Mouse (Mus musculus) mature B cell (primary cell): ENCODE results near the gene Ica1l.

Experiments used
- in situ Hi-C: fragments of 300-500 bp; cut with MboI; formaldehyde crosslinking; loops from 2 replicates; pipeline ENCODE4 v1.14.3; 2019

The Ica1l gene

DNA sequence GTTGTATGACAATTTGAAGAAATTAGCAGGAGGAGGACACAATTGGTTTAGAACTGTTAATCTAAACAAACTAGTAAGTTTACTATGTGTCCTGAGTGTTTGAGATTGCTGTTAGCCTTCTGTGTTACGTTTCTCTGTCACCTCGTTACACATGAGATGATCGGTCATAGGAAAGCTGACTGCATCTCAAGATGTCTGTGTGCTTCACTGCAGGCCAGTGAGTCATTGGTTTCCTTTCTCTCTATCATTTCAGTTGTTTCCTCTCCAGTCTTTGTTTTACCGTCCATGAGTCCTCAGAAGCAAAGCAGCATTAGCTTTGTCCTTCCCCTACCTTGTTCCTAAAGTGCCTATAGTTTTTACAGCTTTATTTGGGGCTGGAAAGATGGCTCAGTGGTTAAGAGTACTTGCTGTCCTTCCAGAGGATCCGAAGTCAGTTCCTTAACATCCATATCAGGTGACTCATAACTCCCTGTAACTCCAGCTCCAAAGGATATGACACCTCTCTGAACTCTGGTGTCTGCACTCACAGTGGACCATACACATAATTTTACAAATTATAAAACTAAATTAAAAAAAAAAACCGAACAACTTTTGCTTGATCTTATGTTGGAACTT, 76.7 kb downstream of the Ica1l start:
- in situ Hi-C loops: loop anchor here (5.0 kb wide), 1 partner anchor 84 kb away; no protein-coding TSS in a partner anchor

DNA sequence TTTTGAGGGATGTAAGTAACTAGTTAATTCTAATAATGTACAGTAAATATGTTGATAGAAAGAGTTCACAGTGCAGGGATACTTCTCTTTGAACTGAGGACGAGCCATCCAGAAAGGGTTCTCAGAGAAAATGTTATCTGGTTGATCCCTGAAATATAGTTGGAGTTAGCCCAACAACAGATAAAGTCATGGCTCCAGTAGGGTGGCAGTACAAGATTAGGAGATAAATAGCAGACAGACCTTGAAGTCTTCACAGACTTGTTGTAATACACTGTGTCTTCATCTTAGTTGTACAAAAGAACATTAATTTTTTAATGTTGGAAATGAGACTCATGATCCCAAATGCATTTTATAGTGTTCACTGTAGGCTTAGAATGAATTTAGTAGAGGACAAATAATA, 83.0 kb downstream of the Ica1l start:
- in situ Hi-C loops: no loop called here

DNA sequence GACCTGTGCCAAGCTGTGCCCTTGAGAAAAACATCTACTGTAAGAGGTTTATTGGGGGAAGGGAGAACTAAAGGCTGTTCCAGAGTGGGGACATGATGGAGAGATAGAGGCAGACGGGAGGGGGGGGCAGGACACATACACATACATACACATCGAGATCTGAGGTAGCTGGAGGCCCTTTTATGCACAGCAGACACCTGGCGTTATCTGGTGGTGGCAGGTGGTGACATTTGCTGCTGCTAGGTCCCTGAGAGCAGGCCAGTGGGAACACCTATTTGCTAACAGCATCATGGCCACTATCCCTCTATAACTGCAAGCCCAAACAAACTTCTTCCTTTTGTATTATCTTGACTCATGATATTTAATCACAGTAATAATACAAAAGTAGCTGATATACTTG, 85.8 kb downstream of the Ica1l start:
- in situ Hi-C loops: no loop called here

DNA sequence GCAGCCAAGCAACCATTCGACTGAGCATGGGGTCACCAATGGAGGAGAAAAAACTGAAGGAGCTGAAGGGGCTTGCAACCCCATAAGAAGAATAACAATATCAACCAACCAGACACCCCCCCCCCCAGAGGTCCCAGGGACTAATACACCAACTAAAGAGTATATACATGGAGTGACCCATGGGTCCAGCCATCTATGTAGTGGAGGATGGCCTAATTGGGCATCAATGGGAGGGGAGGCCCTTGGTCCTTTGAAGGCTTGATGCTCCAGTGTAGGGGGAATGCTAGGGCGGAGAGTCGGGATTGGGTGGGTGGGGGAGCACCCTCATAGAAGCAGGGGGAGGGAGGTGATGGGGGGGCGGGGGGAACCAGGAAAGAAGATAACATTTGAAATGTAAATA, 95.5 kb downstream of the Ica1l start:
- in situ Hi-C loops: no loop called here

DNA sequence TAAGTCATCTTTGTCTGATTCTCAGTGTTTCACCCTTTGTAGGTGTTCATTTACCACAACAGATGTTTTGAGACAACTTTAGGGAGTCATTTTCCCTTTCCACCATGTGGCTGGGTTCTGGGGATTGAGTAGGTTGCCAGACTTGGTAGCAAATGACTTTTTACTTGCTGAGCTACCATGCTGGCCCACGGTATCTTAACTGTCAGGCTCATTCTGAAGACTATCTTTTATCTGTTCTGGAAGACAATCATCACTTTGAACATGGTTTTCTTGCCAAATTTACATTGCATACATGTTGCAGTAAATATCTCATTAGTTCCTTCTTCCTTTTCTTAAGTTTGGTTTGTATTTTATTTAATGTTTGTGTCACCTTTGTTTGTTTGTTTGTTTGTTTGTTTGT, 97.0 kb downstream of the Ica1l start:
- in situ Hi-C loops: no loop called here

DNA sequence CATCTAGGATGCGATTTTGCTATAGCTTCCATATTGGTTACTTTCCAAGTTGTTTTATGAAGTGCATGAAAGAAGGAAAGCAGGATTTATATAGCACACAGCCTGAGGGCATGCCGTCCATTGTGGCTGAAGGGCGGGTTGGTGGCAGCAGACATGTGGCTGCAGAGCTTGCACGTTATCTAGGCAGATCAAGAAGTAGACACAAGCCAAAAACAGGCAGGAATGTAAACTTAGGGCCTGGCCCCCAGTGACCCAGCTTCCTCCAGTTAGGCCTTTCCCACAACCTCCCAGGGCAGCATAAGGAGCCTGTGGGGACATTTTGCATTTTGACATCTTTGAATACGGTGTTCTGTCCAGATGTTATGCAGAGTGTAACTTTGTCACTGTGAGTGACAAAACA, 99.2 kb downstream of the Ica1l start:
- in situ Hi-C loops: no loop called here

DNA sequence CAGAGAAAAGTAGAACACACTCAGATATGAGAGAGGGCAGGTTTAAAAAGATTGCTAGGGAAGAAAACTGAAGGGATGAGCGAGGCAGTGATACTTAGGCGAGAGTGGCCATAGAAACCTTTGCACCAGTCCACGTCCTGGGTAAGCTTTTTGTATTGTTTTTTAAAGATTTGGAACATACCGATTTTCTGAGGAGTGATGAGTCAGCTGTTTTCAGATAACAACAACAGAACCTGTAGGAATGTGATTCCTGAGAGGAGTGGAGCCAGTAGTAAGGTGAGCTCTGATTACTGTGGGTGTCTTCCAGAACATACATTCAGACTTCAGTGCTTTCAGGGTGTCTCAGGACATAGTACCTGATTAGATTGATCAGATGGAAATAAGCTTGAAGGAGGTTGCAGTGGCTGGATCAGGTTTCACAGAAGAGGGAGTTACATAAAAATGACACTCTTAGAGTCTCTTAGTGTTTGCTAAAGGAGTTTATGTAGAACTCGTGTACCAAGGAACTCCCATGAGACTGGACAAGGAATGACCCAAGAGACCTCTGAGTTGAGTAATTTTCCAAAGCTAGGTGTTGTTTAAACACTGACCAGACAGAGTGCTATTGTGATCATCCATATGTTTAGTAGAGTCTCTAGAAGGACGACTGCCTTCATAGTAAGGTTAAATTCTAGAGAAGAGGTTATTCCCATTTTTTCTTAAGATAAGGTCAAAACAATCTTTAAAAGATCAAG, 100.8 kb downstream of the Ica1l start:
- in situ Hi-C loops: no loop called here

DNA sequence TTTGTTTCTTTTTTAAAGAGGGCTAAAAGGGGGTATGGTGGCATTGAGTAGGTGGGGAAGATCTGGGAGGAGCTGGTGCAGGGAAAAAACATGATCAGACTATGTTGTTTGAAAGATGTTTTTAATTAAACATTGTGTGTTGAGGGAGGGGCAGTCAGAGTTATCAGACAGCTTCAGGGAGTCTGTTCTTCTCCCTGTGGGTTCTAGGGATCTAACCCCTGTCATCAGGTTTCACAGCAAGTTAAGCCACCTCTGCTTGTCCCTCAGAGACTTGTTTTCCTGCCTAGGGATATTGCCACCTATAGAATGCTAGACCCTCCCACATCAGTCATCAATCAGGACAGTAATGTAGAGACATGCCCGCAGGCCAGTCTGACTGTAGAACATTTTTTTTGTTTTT, 101.9 kb downstream of the Ica1l start:
- in situ Hi-C loops: no loop called here

DNA sequence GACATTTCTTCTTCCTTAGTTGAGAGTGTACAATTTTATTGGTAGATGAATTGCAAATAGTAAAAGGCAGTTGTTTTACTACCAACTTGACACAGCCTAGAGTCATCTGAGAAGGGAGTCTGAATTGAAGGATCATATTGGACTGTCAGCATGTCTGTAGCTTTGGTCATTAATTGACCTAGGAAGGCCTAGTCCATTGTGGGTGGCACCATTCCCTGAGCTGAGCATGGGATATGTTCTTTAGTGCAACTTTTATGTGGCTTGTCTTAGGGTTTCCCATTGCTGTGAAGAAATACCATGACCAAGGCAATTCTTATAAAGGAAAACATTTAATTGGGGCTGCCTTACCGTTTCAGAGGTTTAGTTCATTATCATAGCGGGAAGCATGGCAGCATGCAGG, 110.0 kb downstream of the Ica1l start:
- in situ Hi-C loops: no loop called here
